Mouse (Mus musculus): ENCODE measurements at regions not wholly inside any gene's neighbourhood (a gene's known extent, or its start where the extent isn't known, plus 50 kb on each side); places are given as distances from the start of the nearest gene placed in this dataset.

- DNase-seq: no peak
Measured at GRCm38 (mm10) chr8:92302694-92303093, 54.7 kb upstream of the Irx5 start.

GRCm38 (mm10) chr8:92301029-92301428 lies 56.4 kb upstream of the Irx5 start:
- DNase-seq: no peak

- no peak for DNase-seq
Measured at GRCm38 (mm10) chr8:92286841-92287811, 70.3 kb upstream of the Irx5 start.

GRCm38 (mm10) chr8:92275755-92276154 lies 81.7 kb upstream of the Irx5 start:
- no peak for DNase-seq

GRCm38 (mm10) chr8:92272726-92273125 lies 84.7 kb upstream of the Irx5 start:
- no peak for DNase-seq

GRCm38 (mm10) chr8:92272073-92272472 lies 85.4 kb upstream of the Irx5 start:
- DNase-seq: no peak

GRCm38 (mm10) chr8:92270636-92271035 lies 86.8 kb upstream of the Irx5 start:
- DNase-seq: no peak

GRCm38 (mm10) chr8:92267415-92267814 lies 90.0 kb upstream of the Irx5 start:
- no peak for DNase-seq

- DNase-seq: no peak
Measured at GRCm38 (mm10) chr8:92260056-92260455, 97.4 kb upstream of the Irx5 start.

- no peak for DNase-seq
Measured at GRCm38 (mm10) chr8:92258258-92258657, 99.2 kb upstream of the Irx5 start.

- DNase-seq: peak; percentile 15
Measured at GRCm38 (mm10) chr8:92252597-92253375, 104.6 kb upstream of the Irx5 start.

GRCm38 (mm10) chr8:92246301-92246700 lies 111.1 kb upstream of the Irx5 start:
- no peak for DNase-seq

- DNase-seq: no peak
Measured at GRCm38 (mm10) chr8:92240686-92241275, 116.6 kb upstream of the Irx5 start.

- DNase-seq: no peak
Measured at GRCm38 (mm10) chr8:92231326-92232225, 125.8 kb upstream of the Irx5 start.

GRCm38 (mm10) chr8:92229526-92229925 lies 127.9 kb upstream of the Irx5 start:
- no peak for DNase-seq

GRCm38 (mm10) chr8:92224929-92225328 lies 132.5 kb upstream of the Irx5 start:
- DNase-seq: no peak

GRCm38 (mm10) chr8:92222992-92223391 lies 134.4 kb upstream of the Irx5 start:
- no peak for DNase-seq

GRCm38 (mm10) chr8:92219181-92219890 lies 138.1 kb upstream of the Irx5 start:
- DNase-seq: no peak

GRCm38 (mm10) chr8:92217521-92217920 lies 139.9 kb upstream of the Irx5 start:
- no peak for DNase-seq

- DNase-seq: no peak
Measured at GRCm38 (mm10) chr8:92216176-92216575, 141.2 kb upstream of the Irx5 start.

GRCm38 (mm10) chr8:92212786-92213535 lies 144.5 kb upstream of the Irx5 start:
- DNase-seq: no peak
